ENCODE assay signal across 8 mouse cellular contexts in the genomic region with DNA sequence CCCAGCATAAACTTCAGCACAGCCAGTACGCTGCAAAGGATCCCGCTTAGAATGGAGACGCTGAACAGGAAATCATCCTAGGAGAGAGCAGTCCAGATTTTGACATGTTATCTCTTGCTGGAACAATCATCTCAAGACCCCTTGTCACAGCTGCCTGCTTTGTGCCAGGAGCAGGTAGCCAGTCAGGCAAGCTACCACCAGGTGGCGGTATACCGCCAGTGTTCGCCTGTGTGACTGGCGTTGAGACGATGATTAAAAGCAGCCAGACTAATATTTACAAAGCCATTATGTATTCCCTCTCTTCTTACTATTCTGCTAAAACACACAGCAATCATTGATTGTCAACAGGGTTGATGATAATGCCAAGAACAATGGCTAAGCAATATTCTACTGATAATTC.
A peak's percentile ranks its signal among the peaks of the same experiment; 100 is the strongest.
DNase-seq lines count a peak whose midpoint lies in the region; ATAC-seq and TF ChIP-seq lines count a peak whose summit lies in the region.

No protein-coding gene starts in this region.

- H3K27ac ChIP-seq in ES-E14 (ENCODE audit: insufficient read depth, low read depth, low read length, poor library complexity, severe bottlenecking): no peak overlapping the region

- in situ Hi-C loops in ES-E14 (cut with MboI; ENCODE audit: low sequenced_read_pairs in 2 of 2, unreplicated experiment in 2 of 2): loop anchor here (5.0 to 25.0 kb wide), 3 partner anchors 177 to 262 kb away; a partner anchor contains a TSS

- peak; percentile 73 for DNase-seq in ES-E14 (ENCODE audit: low read depth, low spot score)
- peak; percentile 86 for DNase-seq in brain, adult 2 months (ENCODE audit: low read depth, low spot score)
- DNase-seq in heart, postnatal 36 days: peak; percentile 74 to 76
- peak; percentile 77 for DNase-seq in layer of hippocampus, adult 9-11 months
- DNase-seq in right cerebral cortex, adult 2 months (ENCODE audit: low spot score in 2 of 2): peak; percentile 91
- DNase-seq in urinary bladder, postnatal 10 days (ENCODE audit: low spot score): peak; percentile 37

- H3K4me1 ChIP-seq in ES-E14 (ENCODE audit: control insufficient read depth in 2 of 2, insufficient read depth in 2 of 2, low read length in 2 of 2, poor library complexity in 1 of 2): no peaks in the 10 kb centered on the region

- no peak overlapping the region for H3K4me3 ChIP-seq in ES-E14 (ENCODE audit: insufficient read depth in 1 of 2, low read depth in 1 of 2, low read length in 2 of 2, poor library complexity in 1 of 2, severe bottlenecking in 1 of 2)

- intact Hi-C loops in heart, postnatal 36 days (cut with DNase I): loop anchor here (1.0 to 5.0 kb wide), 3 partner anchors 181 to 265 kb away; no protein-coding TSS in a partner anchor

- H3K9me3 ChIP-seq in ES-E14 (ENCODE audit: control insufficient read depth, insufficient read depth, low read depth, low read length): no peaks in the 10 kb centered on the region

- no peak overlapping the region for H3K9ac ChIP-seq in ES-E14 (ENCODE audit: insufficient read depth, low read depth, low read length, poor library complexity, severe bottlenecking)

- no peaks in the 10 kb centered on the region for H3K36me3 ChIP-seq in ES-E14 (ENCODE audit: control insufficient read depth, insufficient read depth, low read length, poor library complexity, severe bottlenecking)

- peak; percentile 66; the same call in 1 of the 2 replicates for ATAC-seq in erythroblast, adult 5-6 weeks (replicated peaks; ENCODE audit: low FRiP score, poor library complexity, severe bottlenecking)
- peak; percentile 70 for ATAC-seq in megakaryocyte, adult 5-6 weeks (ENCODE audit: poor library complexity, severe bottlenecking)

TF ChIP-seq in ES-E14, 5 proteins besides CTCF, POLR2A, EP300 and RAD21:
- TF ChIP-seq HCFC1 (IDR thresholded peaks at IDR 0.05; ENCODE audit: borderline replicate concordance, insufficient read depth, low read length): no peak
- peak; percentile 72; the same call in 1 of the 2 replicates for TF ChIP-seq ZC3H11A (IDR thresholded peaks at IDR 0.05; ENCODE audit: borderline replicate concordance, low read depth, low read length)
- TF ChIP-seq MAFK (IDR thresholded peaks at IDR 0.05; ENCODE audit: insufficient read depth, low read depth, low read length): no peak

Comparison
In these comparisons a context has a peak if more than half of its experiments do, and no peak if none do; other contexts are left out.
1. DNase-seq: peak in every context shown above with its lines; median percentile 91 in right cerebral cortex, adult 2 months; 86 in brain, adult 2 months; 77 in layer of hippocampus, adult 9-11 months; 75 in heart, postnatal 36 days; 73 in ES-E14; 37 in urinary bladder, postnatal 10 days.